Mouse (Mus musculus): Measurements from ENCODE around the gene Gpr6.

DNA sequence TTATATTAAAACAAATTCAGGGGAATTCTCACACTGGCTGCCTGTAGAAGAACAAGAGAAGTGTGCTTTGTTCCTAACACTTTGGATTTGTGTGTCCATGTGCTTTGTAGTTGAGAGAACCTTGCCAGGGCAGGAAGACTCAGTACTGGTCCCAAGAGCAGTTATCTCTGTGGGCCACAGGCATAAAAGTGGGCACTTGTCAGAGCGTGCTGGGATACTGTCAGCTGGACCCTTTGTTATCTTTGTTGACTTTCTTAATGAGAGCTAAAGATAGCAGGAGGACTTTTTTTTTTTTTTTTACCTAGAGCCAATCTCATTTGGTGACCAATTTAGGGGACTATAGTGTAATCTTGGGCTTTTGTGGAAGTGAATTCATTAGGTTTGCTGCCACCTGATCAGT is 47.2 kb downstream of the Gpr6 start:
- TF ChIP-seq GATA1 (IDR thresholded peaks at IDR 0.05; ENCODE audit: low read length) (no peak), TAL1 (IDR thresholded peaks at IDR 0.05; ENCODE audit: low read length) (no peak)

Measured in erythroblast, embryonic 14.5 days (primary cell).